Mouse (Mus musculus) thymus, postnatal 14 days (tissue): ENCODE measurements around the gene B3galt4.

Experiments
- DNase-seq: peaks from one replicate; pipeline ENCODE4 v3.0.0; 2021

B3galt4 gene

DNA sequence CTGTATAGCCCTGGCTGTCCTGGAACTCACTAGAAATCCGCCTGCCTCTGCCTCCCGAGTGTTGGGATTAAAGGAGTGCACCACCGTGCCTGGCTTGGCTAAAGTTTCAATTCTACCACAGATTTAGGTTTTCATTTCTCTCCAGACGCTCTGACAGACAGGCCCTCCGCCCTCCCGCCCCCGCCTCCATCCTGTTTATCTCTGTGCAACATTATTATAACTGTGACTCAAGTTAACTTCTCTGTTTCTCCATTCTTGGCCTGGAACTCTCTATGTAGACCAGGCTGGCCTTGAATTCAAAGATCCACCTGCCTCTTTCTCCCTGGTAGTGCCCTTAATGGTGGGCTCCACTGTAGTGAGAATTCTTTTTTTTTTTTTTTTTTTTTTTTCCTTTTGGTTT, 48.8 kb downstream of the B3galt4 start:
- DNase-seq: no peak

DNA sequence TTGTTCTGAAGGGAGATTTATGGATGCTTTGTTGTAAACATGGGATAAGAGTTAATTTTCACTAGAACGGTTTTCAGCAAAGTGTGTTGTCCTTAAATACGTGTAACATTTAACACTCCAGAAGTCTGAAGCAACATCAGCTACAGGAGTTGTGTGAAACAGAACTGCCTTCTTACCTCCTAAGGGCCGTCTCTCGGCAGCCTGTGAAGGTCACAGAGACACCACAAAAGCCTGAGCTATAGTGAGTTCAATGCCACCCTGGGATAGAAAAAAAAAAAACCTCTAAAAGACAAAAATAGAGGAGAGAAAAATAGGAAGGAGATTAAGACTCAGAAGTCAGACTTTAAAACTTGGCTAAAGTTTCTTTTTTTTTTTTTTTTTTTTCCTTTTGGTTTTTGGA, 49.2 kb downstream of the B3galt4 start:
- DNase-seq: no peak

DNA sequence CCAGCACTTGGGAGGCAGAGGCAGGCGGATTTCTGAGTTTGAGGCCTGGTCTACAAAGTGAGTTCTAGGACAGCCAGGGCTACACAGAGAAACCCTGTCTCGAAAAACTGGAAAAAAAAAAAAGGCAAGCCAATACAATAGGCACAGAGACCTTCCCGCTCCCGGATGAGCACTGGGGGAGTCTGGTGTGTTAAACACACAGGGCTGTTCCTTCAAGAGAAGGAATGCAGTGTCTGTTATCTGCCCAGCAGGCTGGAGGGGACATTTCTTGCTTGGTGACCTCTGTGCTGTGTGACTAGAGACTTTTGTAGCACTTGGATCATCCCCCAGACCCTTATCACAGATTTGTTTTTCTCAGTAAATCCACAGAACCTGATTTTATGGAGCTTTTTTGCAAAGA, 49.6 kb downstream of the B3galt4 start:
- DNase-seq: no peak

DNA sequence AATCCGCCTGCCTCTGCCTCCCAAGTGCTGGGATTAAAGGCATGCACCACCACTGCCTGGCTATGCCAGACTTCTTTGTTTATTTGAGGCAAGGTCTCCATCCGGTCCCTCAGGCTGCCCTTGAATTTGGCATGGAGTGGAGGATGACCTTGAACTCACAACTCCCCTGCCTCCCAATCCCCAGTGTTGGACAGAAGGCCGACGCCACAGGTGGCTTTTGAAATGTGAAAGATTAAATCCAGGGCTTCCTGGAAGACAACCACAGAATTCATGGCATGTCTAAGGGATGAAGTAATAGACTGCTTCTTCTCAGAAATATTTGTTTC, 50.3 kb downstream of the B3galt4 start:
- DNase-seq: no peak

DNA sequence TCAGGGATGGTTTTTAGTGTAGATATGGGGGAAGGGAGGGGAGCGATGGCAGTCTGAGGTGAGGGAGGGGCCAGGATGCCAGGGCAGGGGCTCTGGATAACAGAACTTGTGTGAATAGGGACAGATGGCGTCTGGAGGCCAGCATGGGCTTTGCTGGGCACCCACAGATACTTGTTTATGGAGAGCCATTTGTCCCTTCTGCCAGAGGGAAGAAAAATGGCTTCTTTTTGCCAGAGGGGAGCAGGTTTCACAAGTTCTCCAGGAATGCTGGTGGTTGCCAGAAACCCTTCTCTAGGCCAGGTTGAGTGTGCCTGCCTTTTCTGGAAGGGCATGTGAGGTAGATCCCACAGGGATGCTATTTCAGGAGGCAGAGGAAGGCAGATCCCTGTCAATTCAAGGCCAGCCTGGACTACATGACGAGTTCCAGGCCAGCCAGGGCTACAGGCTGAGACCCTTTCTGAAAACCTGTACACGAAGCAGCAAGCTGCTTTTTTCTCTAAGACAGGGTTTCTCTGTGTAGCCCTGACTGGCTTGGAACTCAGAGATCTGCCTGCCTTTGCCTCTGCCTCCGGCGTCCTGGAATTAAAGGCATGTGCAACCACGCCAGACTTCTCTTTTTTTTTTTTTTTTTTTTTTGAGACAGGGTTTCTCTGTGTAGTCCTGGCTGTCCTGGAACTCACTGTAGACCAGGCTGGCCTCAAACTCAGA, 50.9 kb downstream of the B3galt4 start:
- no peak for DNase-seq
